Mouse (Mus musculus) spleen, adult 2 months (tissue): ENCODE results near the gene Nckap5l.

Source experiments
- CTCF ChIP-seq: fragments of 200-500 bp; IDR thresholded peaks from 2 replicates; pipeline ENCODE4 v1.5.1; 2011; ENCODE audit warnings: mild to moderate bottlenecking, inconsistent platforms; ENCODE audit not compliant: insufficient read depth, insufficient read length, insufficient replicate concordance; ENCODE audit errors: extremely low read depth
- POLR2A ChIP-seq: fragments of 200-500 bp; IDR thresholded peaks from 2 replicates; pipeline ENCODE4 v1.6.1; 2011; ENCODE audit warnings: low read depth, low read length, inconsistent platforms

DNA sequence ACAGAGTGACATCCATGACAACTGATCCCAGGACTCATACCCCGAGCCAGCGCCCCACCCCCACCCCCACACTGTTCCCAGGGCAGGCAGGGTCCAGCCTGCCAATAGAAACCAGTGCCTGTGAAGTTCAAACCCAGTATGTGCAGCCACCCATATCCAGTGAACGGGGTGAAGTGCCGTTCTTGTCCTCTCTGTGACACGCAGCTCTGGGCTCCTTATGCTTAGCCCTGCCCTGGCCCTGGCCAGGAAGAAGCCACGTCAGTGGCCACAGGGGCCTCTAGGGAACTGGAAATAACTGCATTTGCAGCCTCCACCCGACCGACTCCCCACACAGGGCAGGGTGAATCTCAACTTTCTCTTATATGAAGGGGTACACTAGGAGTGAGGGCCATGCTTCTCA lies 25.6 kb downstream of the Nckap5l start:
- no peak for TF ChIP-seq POLR2A
- TF ChIP-seq CTCF, result no peak
